Mouse (Mus musculus) CD4-positive, CD25-positive, alpha-beta regulatory T cell, adult 2 months (primary cell): Measurements from ENCODE around the gene Gm11397.
"Not testable (repeated sequence)": the region's sequence is repeated elsewhere in the genome, so short reads cannot be mapped to it uniquely, and the experiment has no call there.

Experiments used
- DNase-seq: peaks from one replicate; pipeline ENCODE4 v3.0.0-alpha.2; 2012; ENCODE audit warnings: low read depth, low spot score

Gene Gm11397

DNA sequence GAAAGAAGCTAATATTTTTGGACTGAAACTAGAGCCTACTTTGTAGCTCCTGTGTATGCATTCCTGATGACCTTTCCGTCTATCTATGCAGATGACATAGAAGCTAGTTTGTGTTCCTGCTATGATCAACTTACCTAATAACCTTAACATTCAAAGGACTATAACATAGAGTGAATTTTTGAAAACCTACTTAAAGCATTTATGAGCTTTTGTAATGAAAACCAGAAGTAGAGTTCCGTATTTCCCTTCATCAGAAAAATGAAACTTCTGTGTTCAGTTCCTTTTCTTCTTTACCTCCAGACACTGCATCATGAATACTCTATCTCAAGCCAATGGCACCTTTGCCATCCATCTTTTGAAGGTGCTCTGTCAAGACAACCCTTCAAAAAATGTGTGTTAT, at the start of gene Gm11397:
Gm11397 (plus strand) TSS at position 301 of the 400 bp plus-strand sequence.
- DNase-seq: not testable (repeated sequence)

- not testable (repeated sequence) for DNase-seq
Measured at GRCm38 (mm10) chr13:33356666-33357065, 38.9 kb upstream of the Gm11397 start.

DNA sequence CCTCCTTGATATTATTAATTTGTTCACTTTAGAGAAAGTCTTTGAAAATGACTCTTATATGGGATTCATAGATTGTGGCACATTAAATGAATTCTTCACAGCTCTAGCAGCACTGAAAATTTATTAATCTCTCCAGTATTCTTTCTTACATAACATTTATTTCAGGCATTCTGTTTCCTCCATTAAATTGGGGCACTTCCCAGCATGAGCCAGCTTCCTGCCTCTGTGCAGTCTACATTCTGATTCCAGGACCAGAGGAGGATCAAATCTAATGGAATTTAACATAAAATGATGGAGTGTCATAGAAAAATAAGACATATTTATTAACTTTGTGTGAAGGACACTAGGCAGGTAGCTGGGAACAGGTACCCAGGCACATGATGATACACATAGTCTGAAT, 37.2 kb downstream of the Gm11397 start:
- DNase-seq: not testable (repeated sequence)
